ENCODE assay signal across 25 mouse cellular contexts in the genomic region with DNA sequence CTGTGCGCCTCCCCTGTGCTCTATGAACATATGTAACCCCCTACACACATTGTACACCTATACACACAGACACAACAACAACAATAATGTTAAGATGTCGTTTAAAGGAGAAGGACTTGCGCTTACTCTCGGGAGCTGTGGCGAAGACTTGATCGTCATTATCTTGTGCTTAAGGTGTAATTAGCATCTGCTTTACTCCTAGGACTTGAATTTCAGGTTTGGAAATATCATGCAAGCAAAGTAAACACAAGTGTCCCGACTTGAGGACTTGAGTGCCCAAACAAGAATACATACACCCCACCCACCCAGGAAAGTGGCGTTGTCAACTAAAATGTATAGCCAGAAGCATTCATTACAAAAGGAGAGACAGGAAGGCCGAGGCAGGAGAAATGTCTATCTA. TPM values are rescaled to one million over a fixed set of nuclear protein-coding genes. Genes with fewer than 3 reads are reported as not detected.
A peak's percentile ranks its signal among the peaks of the same experiment; 100 is the strongest.
DNase-seq lines count a peak whose midpoint lies in the region; ATAC-seq and TF ChIP-seq lines count a peak whose summit lies in the region.
"Had no signal": no experiment of that assay in that cellular context is flagged by ENCODE, and none has a peak within 500 bp of the region (broad histone marks: within the 10 kb centered on the region; RNA-seq: fewer than 3 reads in every experiment).

No protein-coding gene starts in this region.

- no peak for DNase-seq in heart, adult 9 months (ENCODE audit: low spot score in 2 of 2)
- no peak for DNase-seq in G1E (ENCODE audit: low spot score)
- DNase-seq in liver, postnatal 0 days = no peak
- no peak for DNase-seq in hindbrain, embryonic 10.5 days (ENCODE audit: low spot score)
- DNase-seq in yolk sac, embryonic 10.5 days (ENCODE audit: low spot score) = no peak
- DNase-seq: adrenal gland, postnatal 14 days; cerebellum, adult 11 months; cerebellum, adult 9-10 months; embryo, embryonic 11 days; heart, postnatal 14 days; kidney, adult 2 months; kidney, postnatal 36 days; layer of hippocampus, postnatal 36 days; left cerebral cortex, postnatal 4 days; lung, embryonic 14.5 days; lung, postnatal 14 days; midbrain, embryonic 14.5 days; thymus, adult 2 months; thymus, postnatal 36 days had no signal

- no peak for TF ChIP-seq CTCF in G1E (IDR thresholded peaks at IDR 0.05; ENCODE audit: low read depth, low read length)
- TF ChIP-seq CTCF in liver, postnatal 0 days (IDR thresholded peaks at IDR 0.05; ENCODE audit: low read depth) = no peak

- 74% methylated on average over 9 of the region's 9 CpGs for WGBS in heart, embryonic 12.5 days
- WGBS in liver, embryonic 12.5 days (ENCODE audit: insufficient replicate concordance) = 74% methylated on average over 9 of the region's 9 CpGs
- WGBS in liver, postnatal 0 days (ENCODE audit: insufficient replicate concordance) = 78% methylated on average over 9 of the region's 9 CpGs
- 80% methylated on average over 9 of the region's 9 CpGs for WGBS in hindbrain, embryonic 10.5 days

- no peak overlapping the region for H3K4me3 ChIP-seq in heart, embryonic 12.5 days
- H3K4me3 ChIP-seq in G1E (ENCODE audit: low read depth, low read length) = peak overlapping the region; percentile 21; the same call in 1 of the 2 replicates
- peak overlapping the region; percentile 38 for H3K4me3 ChIP-seq in liver, embryonic 12.5 days
- H3K4me3 ChIP-seq in liver, postnatal 0 days (ENCODE audit: low read depth, low read length) = no peak overlapping the region
- no peak overlapping the region for H3K4me3 ChIP-seq in hindbrain, embryonic 10.5 days
- H3K4me3 ChIP-seq: embryonic facial prominence, embryonic 12.5 days; intestine, embryonic 15.5 days had no signal

- no peak for ATAC-seq in heart, embryonic 12.5 days (ENCODE audit: insufficient number of reproducible peaks, low FRiP score)
- ATAC-seq in G1E (ENCODE audit: extremely low read depth, insufficient number of reproducible peaks, low FRiP score, poor library complexity, severe bottlenecking) = no peak
- no peak for ATAC-seq in liver, embryonic 12.5 days
- ATAC-seq in liver, postnatal 0 days = no peak
- ATAC-seq: forebrain, embryonic 16.5 days; hindbrain, embryonic 16.5 days; intestine, embryonic 15.5 days had no signal

- peaks cover 13% of the 10 kb centered on the region for H3K27me3 ChIP-seq in heart, embryonic 12.5 days (replicated peaks)
- H3K27me3 ChIP-seq in G1E (ENCODE audit: insufficient read depth, low read length) = no peaks in the 10 kb centered on the region
- no peaks in the 10 kb centered on the region for H3K27me3 ChIP-seq in liver, embryonic 12.5 days (replicated peaks)
- no peaks in the 10 kb centered on the region for H3K27me3 ChIP-seq in liver, postnatal 0 days (ENCODE audit: insufficient read depth, low read length)
- peaks cover 55% of the 10 kb centered on the region for H3K27me3 ChIP-seq in hindbrain, embryonic 10.5 days (ENCODE audit: insufficient read depth, poor library complexity, severe bottlenecking)

- no peak overlapping the region for H3K9ac ChIP-seq in heart, embryonic 12.5 days
- H3K9ac ChIP-seq in liver, embryonic 12.5 days = peak overlapping the region; percentile 41
- no peak overlapping the region for H3K9ac ChIP-seq in liver, postnatal 0 days (replicated peaks)
- H3K9ac ChIP-seq: embryonic facial prominence, embryonic 12.5 days; intestine, embryonic 15.5 days; lung, embryonic 14.5 days had no signal

- no peak overlapping the region for H3K27ac ChIP-seq in heart, embryonic 12.5 days (ENCODE audit: poor library complexity, severe bottlenecking)
- H3K27ac ChIP-seq in liver, embryonic 12.5 days = peak overlapping the region; percentile 69
- no peak overlapping the region for H3K27ac ChIP-seq in liver, postnatal 0 days (ENCODE audit: low read depth)
- H3K27ac ChIP-seq in hindbrain, embryonic 10.5 days = no peak overlapping the region
- H3K27ac ChIP-seq: embryonic facial prominence, embryonic 12.5 days; intestine, embryonic 15.5 days had no signal

- 0 out of 2 replicates have a peak, but pooled peaks cover 10% of the 10 kb centered on the region for H3K4me1 ChIP-seq in heart, embryonic 12.5 days (replicated peaks)
- H3K4me1 ChIP-seq in G1E (ENCODE audit: insufficient read depth, low read depth, low read length) = peaks cover 63% of the 10 kb centered on the region
- peaks cover 80% of the 10 kb centered on the region for H3K4me1 ChIP-seq in liver, embryonic 12.5 days
- peaks cover 43% of the 10 kb centered on the region for H3K4me1 ChIP-seq in liver, postnatal 0 days (ENCODE audit: insufficient read depth)
- peaks cover 12% of the 10 kb centered on the region for H3K4me1 ChIP-seq in hindbrain, embryonic 10.5 days (replicated peaks)

- TF ChIP-seq EP300 in liver, postnatal 0 days (IDR thresholded peaks at IDR 0.05; ENCODE audit: low read depth) = no peak

- H3K4me2 ChIP-seq in heart, embryonic 12.5 days = 0 out of 2 replicates have a peak overlapping the region, but pooled peaks have one; percentile 25
- H3K4me2 ChIP-seq in liver, embryonic 12.5 days = peak overlapping the region; percentile 61
- H3K4me2 ChIP-seq in liver, postnatal 0 days (ENCODE audit: low read depth, low read length) = peak overlapping the region; percentile 60
- H3K4me2 ChIP-seq: embryonic facial prominence, embryonic 12.5 days; intestine, embryonic 15.5 days; lung, embryonic 14.5 days had no signal

- H3K36me3 ChIP-seq in heart, embryonic 12.5 days = no peaks in the 10 kb centered on the region
- H3K36me3 ChIP-seq in G1E (replicated peaks) = peaks cover 49% of the 10 kb centered on the region
- peaks cover 55% of the 10 kb centered on the region for H3K36me3 ChIP-seq in liver, embryonic 12.5 days
- H3K36me3 ChIP-seq in liver, postnatal 0 days (replicated peaks; ENCODE audit: insufficient read depth, low read length) = peaks cover 20% of the 10 kb centered on the region
- H3K36me3 ChIP-seq in hindbrain, embryonic 10.5 days = no peaks in the 10 kb centered on the region
- H3K36me3 ChIP-seq: embryonic facial prominence, embryonic 12.5 days; intestine, embryonic 15.5 days had no signal

- no peaks in the 10 kb centered on the region for H3K9me3 ChIP-seq in heart, embryonic 12.5 days (replicated peaks)
- H3K9me3 ChIP-seq in G1E (replicated peaks) = no peaks in the 10 kb centered on the region
- no peaks in the 10 kb centered on the region for H3K9me3 ChIP-seq in liver, embryonic 12.5 days (replicated peaks)
- H3K9me3 ChIP-seq in liver, postnatal 0 days (ENCODE audit: low read length) = no peaks in the 10 kb centered on the region
- no peaks in the 10 kb centered on the region for H3K9me3 ChIP-seq in hindbrain, embryonic 10.5 days
- H3K9me3 ChIP-seq: embryonic facial prominence, embryonic 12.5 days; intestine, embryonic 15.5 days had no signal

RNA-seq across cellular contexts. Expression of gene Zc3hav1, which starts 4.6 kb away (rescaled TPM):
- 9.3 and 10.1 TPM in 2 replicates for polyA plus RNA-seq in heart, embryonic 12.5 days (2016; fragmentation: Nextera tagmentation; extraction: Ambion mirVana)
- total RNA-seq in G1E (2014; fragmentation: Nextera tagmentation) (210 and 217 TPM in 2 replicates), G1E (2017) (107 and 112 TPM in 2 replicates)
- 44.0 and 45.8 TPM in 2 replicates for polyA plus RNA-seq in G1E (2012)
- 29.6 and 30.6 TPM in 2 replicates for polyA plus RNA-seq in liver, embryonic 12.5 days (2016; fragmentation: Nextera tagmentation; extraction: Ambion mirVana)
- polyA plus RNA-seq in liver, postnatal 0 days (2015; fragmentation: Nextera tagmentation; extraction: Ambion mirVana) = 14.7 and 16.6 TPM in 2 replicates
- polyA plus RNA-seq in hindbrain, embryonic 10.5 days (2016; fragmentation: Nextera tagmentation; extraction: Ambion mirVana) = 2.2 and 2.4 TPM in 2 replicates

RNA-seq across cellular contexts. Expression of gene Ttc26, which starts 31.5 kb away (rescaled TPM):
- 3.4 and 3.5 TPM in 2 replicates for polyA plus RNA-seq in heart, embryonic 12.5 days (2016; fragmentation: Nextera tagmentation; extraction: Ambion mirVana)
- 6.1 and 6.5 TPM in 2 replicates for total RNA-seq in G1E (2014; fragmentation: Nextera tagmentation)
- total RNA-seq in G1E (2017) = 2.7 and 5.9 TPM in 2 replicates
- 0.31 and 0.89 TPM in 2 replicates for polyA plus RNA-seq in G1E (2012)
- polyA plus RNA-seq in liver, embryonic 12.5 days (2016; fragmentation: Nextera tagmentation; extraction: Ambion mirVana) = 1.5 and 1.6 TPM in 2 replicates
- polyA plus RNA-seq in liver, postnatal 0 days (2015; fragmentation: Nextera tagmentation; extraction: Ambion mirVana) = 0.11 and 0.16 TPM in 2 replicates
- polyA plus RNA-seq in hindbrain, embryonic 10.5 days (2016; fragmentation: Nextera tagmentation; extraction: Ambion mirVana) = 14.3 and 14.6 TPM in 2 replicates

RNA-seq across cellular contexts. Expression of gene Zc3hav1l, which starts 50.7 kb away (rescaled TPM):
- 15.6 and 16.5 TPM in 2 replicates for polyA plus RNA-seq in heart, embryonic 12.5 days (2016; fragmentation: Nextera tagmentation; extraction: Ambion mirVana)
- total RNA-seq in G1E (2014; fragmentation: Nextera tagmentation) (28.5 and 30.6 TPM in 2 replicates), G1E (2017) (4.5 and 5.6 TPM in 2 replicates)
- 7.3 and 7.5 TPM in 2 replicates for polyA plus RNA-seq in G1E (2012)
- polyA plus RNA-seq in liver, embryonic 12.5 days (2016; fragmentation: Nextera tagmentation; extraction: Ambion mirVana) = 3.9 and 4.0 TPM in 2 replicates
- polyA plus RNA-seq in liver, postnatal 0 days (2015; fragmentation: Nextera tagmentation; extraction: Ambion mirVana) = 0.59 and 0.61 TPM in 2 replicates
- 13.0 and 15.2 TPM in 2 replicates for polyA plus RNA-seq in hindbrain, embryonic 10.5 days (2016; fragmentation: Nextera tagmentation; extraction: Ambion mirVana)

Comparison
In these comparisons a context has a peak if more than half of its experiments do, and no peak if none do; other contexts are left out.
1. H3K4me3 ChIP-seq: peak in G1E (single experiment) and liver, embryonic 12.5 days (single experiment); none in heart, embryonic 12.5 days (single experiment), liver, postnatal 0 days (single experiment) and hindbrain, embryonic 10.5 days (single experiment).
2. Peak in every context shown above with its lines, with median percentiles within 50 percentile points of each other: H3K4me2 ChIP-seq.